Comparison of ENCODE assay signal across 20 mouse cellular contexts in genomic region chr4:106975324-106975723, GRCm38 (mm10).
DNase-seq lines count a peak whose midpoint lies in the region; ATAC-seq and TF ChIP-seq lines count a peak whose summit lies in the region.
"Had no signal": no experiment of that assay in that cellular context is flagged by ENCODE, and none has a peak within 500 bp of the region (broad histone marks: within the 10 kb centered on the region; RNA-seq: fewer than 3 reads in every experiment).

No protein-coding gene starts in this region.

- peak overlapping the region; percentile 34 for H3K27ac ChIP-seq in embryonic facial prominence, embryonic 13.5 days
- H3K27ac ChIP-seq in embryonic facial prominence, embryonic 10.5 days (replicated peaks): no peak overlapping the region
- H3K27ac ChIP-seq in limb, embryonic 11.5 days (replicated peaks; ENCODE audit: low read depth, low read length): 0 out of 2 replicates have a peak overlapping the region, but pooled peaks have one; percentile 10
- no peak overlapping the region for H3K27ac ChIP-seq in limb, embryonic 10.5 days
- no peak overlapping the region for H3K27ac ChIP-seq in testis, adult 2 months (ENCODE audit: control insufficient read depth, insufficient read depth, low read depth, low read length)
- peak overlapping the region; percentile 69; the same call in 1 of the 2 replicates for H3K27ac ChIP-seq in stomach, postnatal 0 days (replicated peaks)
- H3K27ac ChIP-seq: kidney, embryonic 15.5 days; limb, embryonic 15.5 days had no signal

- no peak overlapping the region for H3K4me3 ChIP-seq in embryonic facial prominence, embryonic 13.5 days
- H3K4me3 ChIP-seq in embryonic facial prominence, embryonic 10.5 days: no peak overlapping the region
- H3K4me3 ChIP-seq in limb, embryonic 11.5 days (ENCODE audit: low read depth, low read length): no peak overlapping the region
- no peak overlapping the region for H3K4me3 ChIP-seq in limb, embryonic 10.5 days
- H3K4me3 ChIP-seq in testis, adult 2 months (ENCODE audit: control insufficient read depth, low read depth, low read length): peak overlapping the region; percentile 64
- H3K4me3 ChIP-seq in stomach, postnatal 0 days (ENCODE audit: low read depth, low read length): no peak overlapping the region
- H3K4me3 ChIP-seq: kidney, embryonic 15.5 days; limb, embryonic 15.5 days had no signal

- no peak for ATAC-seq in embryonic facial prominence, embryonic 13.5 days (ENCODE audit: insufficient number of reproducible peaks, insufficient read depth, low FRiP score, low TSS enrichment, low read depth)
- no peak for ATAC-seq in limb, embryonic 11.5 days (ENCODE audit: insufficient number of reproducible peaks, low FRiP score, low TSS enrichment, low read depth)
- ATAC-seq in stomach, postnatal 0 days (ENCODE audit: low FRiP score, low TSS enrichment): no peak; the same call in 1 of the 2 replicates
- ATAC-seq in monocyte, adult 5-6 weeks (replicated peaks; ENCODE audit: insufficient number of reproducible peaks, low FRiP score, low TSS enrichment, poor library complexity, severe bottlenecking): no peak
- ATAC-seq: CD4-positive, CD25-positive, alpha-beta regulatory T cell, adult 4 months; intestine, embryonic 16.5 days had no signal

- no peak for DNase-seq in embryonic facial prominence, embryonic 10.5 days (ENCODE audit: low spot score)
- no peak for DNase-seq in limb, embryonic 11.5 days (ENCODE audit: low spot score)
- no peak for DNase-seq in limb, embryonic 10.5 days (ENCODE audit: low spot score)
- DNase-seq in testis, postnatal 10 days (ENCODE audit: low spot score): no peak
- no peak for DNase-seq in stomach, postnatal 0 days (ENCODE audit: low spot score)
- DNase-seq: cerebellum, adult 11-12 months; cerebellum, postnatal 14 days; gastrocnemius, postnatal 25 days; kidney, postnatal 4 days; lung, postnatal 10 days; right cerebral cortex, postnatal 4 days; thymus, adult 18-20 months had no signal

- H3K4me2 ChIP-seq in embryonic facial prominence, embryonic 13.5 days: no peak overlapping the region
- H3K4me2 ChIP-seq in limb, embryonic 11.5 days (ENCODE audit: low read depth, severe bottlenecking): no peak overlapping the region
- H3K4me2 ChIP-seq in stomach, postnatal 0 days (replicated peaks; ENCODE audit: low read depth): no peak overlapping the region
- H3K4me2 ChIP-seq: kidney, embryonic 15.5 days; limb, embryonic 15.5 days had no signal

- no peak for TF ChIP-seq POLR2A in testis, adult 2 months (IDR thresholded peaks at IDR 0.05; ENCODE audit: control insufficient read depth, low read depth, low read length)

- no peaks in the 10 kb centered on the region for H3K9me3 ChIP-seq in embryonic facial prominence, embryonic 13.5 days
- H3K9me3 ChIP-seq in embryonic facial prominence, embryonic 10.5 days: no peaks in the 10 kb centered on the region
- no peaks in the 10 kb centered on the region for H3K9me3 ChIP-seq in limb, embryonic 11.5 days (ENCODE audit: control insufficient read depth, low read length)
- no peaks in the 10 kb centered on the region for H3K9me3 ChIP-seq in limb, embryonic 10.5 days (replicated peaks)
- H3K9me3 ChIP-seq in stomach, postnatal 0 days (ENCODE audit: control insufficient read depth, low read length): no peaks in the 10 kb centered on the region
- H3K9me3 ChIP-seq: G1E; kidney, embryonic 15.5 days; limb, embryonic 15.5 days had no signal

- H3K9ac ChIP-seq in embryonic facial prominence, embryonic 13.5 days: no peak overlapping the region
- H3K9ac ChIP-seq in limb, embryonic 11.5 days (ENCODE audit: low read length): no peak overlapping the region
- H3K9ac ChIP-seq in stomach, postnatal 0 days (ENCODE audit: low read length): no peak overlapping the region
- H3K9ac ChIP-seq: kidney, embryonic 15.5 days; limb, embryonic 15.5 days had no signal

- no peaks in the 10 kb centered on the region; the same call in 1 of the 2 replicates for H3K36me3 ChIP-seq in embryonic facial prominence, embryonic 13.5 days
- peaks cover 36% of the 10 kb centered on the region for H3K36me3 ChIP-seq in embryonic facial prominence, embryonic 10.5 days (replicated peaks)
- H3K36me3 ChIP-seq in limb, embryonic 11.5 days (ENCODE audit: control insufficient read depth, insufficient read depth, low read length): peaks cover 2% of the 10 kb centered on the region; the same call in 1 of the 2 replicates
- H3K36me3 ChIP-seq in limb, embryonic 10.5 days: peaks cover 65% of the 10 kb centered on the region
- no peaks in the 10 kb centered on the region for H3K36me3 ChIP-seq in testis, adult 2 months (ENCODE audit: control insufficient read depth, insufficient read depth, low read length)
- H3K36me3 ChIP-seq in stomach, postnatal 0 days (ENCODE audit: control insufficient read depth, insufficient read depth, low read length): no peaks in the 10 kb centered on the region
- H3K36me3 ChIP-seq: kidney, embryonic 15.5 days; limb, embryonic 15.5 days had no signal

- WGBS in embryonic facial prominence, embryonic 13.5 days: 66% methylated on average over 6 of the region's 6 CpGs
- 73% methylated on average over 6 of the region's 6 CpGs for WGBS in embryonic facial prominence, embryonic 10.5 days
- 69% methylated on average over 6 of the region's 6 CpGs for WGBS in limb, embryonic 11.5 days
- 70% methylated on average over 6 of the region's 6 CpGs for WGBS in limb, embryonic 10.5 days
- 57% methylated on average over 6 of the region's 6 CpGs for WGBS in stomach, postnatal 0 days

- no peak for TF ChIP-seq EP300 in stomach, postnatal 0 days (optimal IDR thresholded peaks at IDR 0.05)

- no peak for TF ChIP-seq CTCF in testis, adult 2 months (IDR thresholded peaks at IDR 0.05; ENCODE audit: control insufficient read depth, insufficient read depth, insufficient replicate concordance, low read depth, low read length)
- no peak for TF ChIP-seq CTCF in stomach, postnatal 0 days (IDR thresholded peaks at IDR 0.05; ENCODE audit: low read depth)

- H3K27me3 ChIP-seq in embryonic facial prominence, embryonic 13.5 days: no peaks in the 10 kb centered on the region
- H3K27me3 ChIP-seq in embryonic facial prominence, embryonic 10.5 days (replicated peaks; ENCODE audit: low read depth, poor library complexity, severe bottlenecking): no peaks in the 10 kb centered on the region
- H3K27me3 ChIP-seq in limb, embryonic 11.5 days (ENCODE audit: control insufficient read depth, insufficient read depth, low read length): no peaks in the 10 kb centered on the region
- no peaks in the 10 kb centered on the region for H3K27me3 ChIP-seq in limb, embryonic 10.5 days (ENCODE audit: low read depth, poor library complexity, severe bottlenecking)
- no peaks in the 10 kb centered on the region for H3K27me3 ChIP-seq in testis, adult 2 months (ENCODE audit: control insufficient read depth, insufficient read depth, low read length)
- H3K27me3 ChIP-seq in stomach, postnatal 0 days (ENCODE audit: control insufficient read depth, insufficient read depth, low read length): no peaks in the 10 kb centered on the region
- H3K27me3 ChIP-seq: kidney, embryonic 15.5 days; limb, embryonic 15.5 days had no signal

- peaks cover 98% of the 10 kb centered on the region for H3K4me1 ChIP-seq in embryonic facial prominence, embryonic 13.5 days
- H3K4me1 ChIP-seq in embryonic facial prominence, embryonic 10.5 days: peaks cover 100% of the 10 kb centered on the region
- peaks cover 88% of the 10 kb centered on the region for H3K4me1 ChIP-seq in limb, embryonic 11.5 days (ENCODE audit: control insufficient read depth, insufficient read depth, low read length)
- H3K4me1 ChIP-seq in limb, embryonic 10.5 days: peaks cover 99% of the 10 kb centered on the region
- H3K4me1 ChIP-seq in testis, adult 2 months (ENCODE audit: control insufficient read depth, insufficient read depth, low read length): peaks cover 2% of the 10 kb centered on the region; the same call in 1 of the 2 replicates
- peaks cover 15% of the 10 kb centered on the region for H3K4me1 ChIP-seq in stomach, postnatal 0 days (replicated peaks; ENCODE audit: control insufficient read depth, insufficient read depth)

Comparison
In these comparisons a context has a peak if more than half of its experiments do, and no peak if none do; other contexts are left out.
1. H3K27ac ChIP-seq: peak in embryonic facial prominence, embryonic 13.5 days (single experiment), limb, embryonic 11.5 days (single experiment) and stomach, postnatal 0 days (single experiment); none in embryonic facial prominence, embryonic 10.5 days (single experiment), limb, embryonic 10.5 days (single experiment) and testis, adult 2 months (single experiment).